Mouse (Mus musculus) thymus, adult 2 months (tissue): ENCODE data around the gene Ech1.

Experiments used
- CTCF ChIP-seq: fragments of 200-500 bp; IDR thresholded peaks from 2 replicates; pipeline ENCODE4 v1.5.1; 2012; ENCODE audit warnings: mild to moderate bottlenecking, control low read depth, low read length, moderate library complexity, borderline replicate concordance; ENCODE audit not compliant: control insufficient read depth, poor library complexity, insufficient read depth; ENCODE audit errors: extremely low read depth
- POLR2A ChIP-seq: fragments of 200-500 bp; IDR thresholded peaks from 2 replicates; pipeline ENCODE4 v1.6.1; 2012; ENCODE audit warnings: mild to moderate bottlenecking, low read length, control low read depth, moderate library complexity; ENCODE audit not compliant: control insufficient read depth, poor library complexity, insufficient read depth; ENCODE audit errors: extremely low read depth

GRCm38 (mm10) chr7:28830981-28831380 lies 6.0 kb downstream of the Ech1 start:
- no peak for TF ChIP-seq CTCF
- no peak for TF ChIP-seq POLR2A
